Mouse (Mus musculus) layer of hippocampus, adult 18-20 months (tissue): Measurements from ENCODE around the gene 6430550D23Rik. TPM values are rescaled to one million over a fixed set of nuclear protein-coding genes. Genes with fewer than 3 reads are reported as not detected.
"Not testable (repeated sequence)": the region's sequence is repeated elsewhere in the genome, so short reads cannot be mapped to it uniquely, and the experiment has no call there.

Experiments used
- DNase-seq, 2 experiments: peaks; one replicate each; pipeline ENCODE4 v3.0.0; 2022; ENCODE audit warnings: low spot score in 2 of 2
- total RNA-seq, 2 experiments: library from RNA; stranded (reverse); gene quantifications; 2 replicates each; pipeline ENCODE4 v1.2.3; 2021

Gene 6430550D23Rik
- total RNA-seq, 2 experiments from 2014 or later = 1.4 to 1.5 TPM

GRCm38 (mm10) chr2:155956134-155957059, 51.4 kb downstream of the 6430550D23Rik start, which contains the start of gene Cep250:
Gene Cep250, plus strand, starts transcription at chr2:155956458.
- DNase-seq = peak; percentile 84 to 92

GRCm38 (mm10) chr2:155952006-155952405, 55.8 kb downstream of the 6430550D23Rik start:
- peak in 1 of 2 experiments; percentile 84 for DNase-seq

DNA sequence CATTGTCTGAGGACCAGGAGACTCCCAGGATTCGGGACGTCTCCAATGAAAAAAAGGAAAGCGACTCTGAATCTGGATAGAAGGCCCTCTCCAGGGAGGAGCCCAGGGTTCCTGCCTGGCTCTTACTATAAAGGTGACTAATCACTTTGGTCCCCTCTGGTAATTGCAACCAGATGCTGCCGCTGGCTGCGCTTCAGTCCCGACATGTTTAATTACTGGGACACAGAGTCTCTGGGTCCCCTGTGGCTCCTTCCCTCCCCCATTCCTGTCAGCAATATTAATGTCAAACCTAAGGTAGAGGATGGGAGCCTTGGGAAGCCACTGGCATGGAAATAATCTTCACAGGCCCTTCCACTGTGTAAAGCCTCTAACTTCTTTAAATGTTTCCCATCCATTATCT, 58.4 kb downstream of the 6430550D23Rik start:
- DNase-seq = no peak

GRCm38 (mm10) chr2:155947390-155948002, 60.3 kb downstream of the 6430550D23Rik start:
- DNase-seq = no peak

GRCm38 (mm10) chr2:155946499-155946898, 61.3 kb downstream of the 6430550D23Rik start:
- no peak for DNase-seq

- peak in 1 of 2 experiments; percentile 57 for DNase-seq
Measured at GRCm38 (mm10) chr2:155946069-155946468, 61.7 kb downstream of the 6430550D23Rik start.

DNA sequence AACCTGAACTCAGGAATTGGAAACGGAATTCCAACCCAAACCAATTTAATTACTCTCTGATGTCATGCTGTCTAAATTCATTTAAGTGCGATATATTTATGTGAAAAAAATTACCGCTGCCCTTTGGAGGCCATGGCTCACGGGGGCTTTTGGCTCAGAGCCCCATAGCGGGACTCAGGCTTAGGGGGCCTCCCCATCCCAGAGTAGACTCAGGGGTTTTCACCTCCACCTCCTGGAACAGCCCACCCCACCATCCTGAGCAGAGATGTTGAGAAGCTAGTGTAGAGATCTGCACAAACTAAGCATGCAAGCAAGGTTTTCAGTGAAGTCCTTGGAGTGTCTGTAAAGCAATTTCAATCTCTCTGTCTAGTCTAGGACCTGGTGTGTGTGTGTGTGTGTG, 62.2 kb downstream of the 6430550D23Rik start:
- no peak for DNase-seq

GRCm38 (mm10) chr2:155945124-155945523, 62.7 kb downstream of the 6430550D23Rik start, which contains the start of gene Gdf5:
Gene Gdf5, minus strand, starts transcription at chr2:155945367.
- DNase-seq = no peak

GRCm38 (mm10) chr2:155944685-155945084, 63.1 kb downstream of the 6430550D23Rik start:
- DNase-seq = no peak

- DNase-seq = no peak
Measured at GRCm38 (mm10) chr2:155943463-155943862, 64.3 kb downstream of the 6430550D23Rik start.

DNA sequence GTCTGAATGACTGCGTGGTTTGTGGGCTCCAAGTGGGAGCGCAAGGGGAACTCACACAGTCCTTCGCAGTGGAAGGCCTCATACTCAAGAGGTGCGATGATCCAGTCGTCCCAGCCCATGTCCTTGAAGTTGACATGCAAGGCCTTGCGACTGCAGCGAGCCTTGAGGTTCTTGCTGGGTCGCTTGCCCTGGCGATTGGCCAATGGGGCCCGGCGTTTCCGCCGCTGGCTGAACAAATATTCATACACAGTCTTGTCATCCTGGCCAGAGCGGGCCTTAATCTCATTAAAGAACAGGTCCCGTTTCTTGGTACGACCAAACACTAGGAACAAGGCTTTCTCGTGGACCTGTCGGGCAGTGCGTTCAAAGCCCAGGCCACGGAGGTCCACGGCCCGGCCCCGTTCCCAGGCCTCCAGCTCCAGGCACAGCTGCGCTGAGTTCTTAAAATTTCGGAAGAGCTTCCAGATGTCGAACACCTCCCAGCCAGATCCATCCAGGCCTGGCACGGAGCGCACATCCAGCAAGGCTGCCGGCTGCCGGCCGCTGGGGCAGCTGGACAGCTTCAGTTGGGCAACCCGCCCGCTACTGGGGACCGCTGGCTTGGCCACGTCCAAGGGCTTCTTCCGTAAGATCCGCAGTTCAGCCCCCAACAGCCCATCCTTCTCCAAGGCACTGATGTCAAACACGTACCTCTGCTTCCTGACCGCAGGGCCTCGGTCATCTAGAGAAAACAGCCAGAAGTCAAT, 65.9 kb downstream of the 6430550D23Rik start:
- DNase-seq = no peak

- no peak for DNase-seq
Measured at GRCm38 (mm10) chr2:155940681-155941080, 67.1 kb downstream of the 6430550D23Rik start, which contains the start of gene Gm15557. Gene Gm15557, plus strand, starts transcription at chr2:155940728.

DNA sequence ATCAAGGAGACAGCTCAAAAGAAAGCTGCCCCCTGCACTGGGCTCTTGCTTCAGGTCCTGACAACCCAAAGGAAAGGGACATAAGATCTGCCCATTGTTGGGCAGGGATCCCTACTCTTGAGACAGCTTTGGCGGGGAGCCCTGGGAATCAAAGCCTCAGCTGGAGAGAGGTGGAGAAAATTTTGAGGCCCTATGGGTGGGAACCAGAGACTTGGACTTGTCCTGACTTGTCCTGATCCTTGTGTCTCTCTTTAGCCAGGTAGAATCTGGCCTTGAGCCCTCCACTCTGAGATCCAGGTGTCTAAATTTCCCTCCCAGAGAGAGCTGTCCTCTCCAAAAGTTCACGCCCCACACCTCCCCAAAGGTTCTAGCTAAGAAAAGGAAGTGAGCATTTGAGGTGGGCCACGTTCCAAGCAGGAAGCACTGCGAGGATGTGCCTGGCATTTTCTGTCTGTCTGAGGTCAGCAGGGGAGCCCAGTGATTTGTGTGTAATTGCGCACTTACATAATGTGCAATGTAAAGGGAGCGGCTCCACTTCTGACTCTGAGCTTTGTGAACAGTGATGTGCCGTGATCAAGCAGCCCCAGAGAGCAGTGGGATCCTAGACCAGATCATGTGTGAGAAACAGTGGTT, 67.8 kb downstream of the 6430550D23Rik start:
- no peak for DNase-seq

DNA sequence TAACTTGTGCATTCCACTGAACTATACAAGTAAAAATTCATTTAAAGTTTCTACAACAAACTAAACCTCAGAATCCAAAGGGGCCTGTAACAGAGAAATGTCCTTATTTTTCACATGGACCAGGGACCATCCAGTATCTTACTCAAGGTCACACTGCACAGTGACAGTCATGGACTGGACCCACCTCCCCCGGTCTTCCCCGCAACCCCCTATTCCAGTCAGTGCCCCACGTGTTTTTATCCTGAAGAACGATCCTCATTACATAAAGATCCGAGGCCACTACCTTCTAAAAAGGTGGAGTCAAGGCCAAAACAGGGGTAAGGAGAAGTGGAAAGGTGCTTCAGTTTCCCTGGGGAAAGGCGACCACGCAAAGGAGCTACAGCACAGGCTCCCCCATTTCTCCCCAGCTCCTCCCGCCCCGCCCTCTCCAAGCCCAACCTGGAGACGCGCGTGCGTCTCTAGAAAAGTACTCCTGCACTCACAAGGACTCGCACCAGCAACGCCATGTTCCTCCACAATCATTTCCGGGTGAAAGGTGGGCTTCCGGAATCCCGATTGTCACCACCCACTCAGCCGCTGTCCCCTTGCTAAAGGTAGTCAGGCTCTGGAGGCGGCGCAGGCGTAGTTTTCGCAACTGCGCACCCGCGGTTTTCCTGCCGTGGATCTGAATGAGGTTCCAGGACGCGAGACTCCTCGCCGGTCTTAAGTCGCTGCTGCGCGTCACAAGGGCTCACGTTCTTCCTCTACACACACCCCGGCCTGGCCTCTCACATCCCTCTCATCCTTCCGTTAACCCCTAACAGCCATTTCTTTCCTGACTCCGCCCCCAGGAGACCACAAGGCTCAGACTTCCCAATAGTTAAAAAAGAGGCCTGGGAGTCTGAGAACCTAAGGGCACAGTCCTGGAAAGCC, 78.0 kb downstream of the 6430550D23Rik start, which contains the start of gene Uqcc1:
Gene Uqcc1 (minus strand): TSS at position 780 of the 912 bp plus-strand sequence.
- peak; percentile 92 to 97 for DNase-seq

DNA sequence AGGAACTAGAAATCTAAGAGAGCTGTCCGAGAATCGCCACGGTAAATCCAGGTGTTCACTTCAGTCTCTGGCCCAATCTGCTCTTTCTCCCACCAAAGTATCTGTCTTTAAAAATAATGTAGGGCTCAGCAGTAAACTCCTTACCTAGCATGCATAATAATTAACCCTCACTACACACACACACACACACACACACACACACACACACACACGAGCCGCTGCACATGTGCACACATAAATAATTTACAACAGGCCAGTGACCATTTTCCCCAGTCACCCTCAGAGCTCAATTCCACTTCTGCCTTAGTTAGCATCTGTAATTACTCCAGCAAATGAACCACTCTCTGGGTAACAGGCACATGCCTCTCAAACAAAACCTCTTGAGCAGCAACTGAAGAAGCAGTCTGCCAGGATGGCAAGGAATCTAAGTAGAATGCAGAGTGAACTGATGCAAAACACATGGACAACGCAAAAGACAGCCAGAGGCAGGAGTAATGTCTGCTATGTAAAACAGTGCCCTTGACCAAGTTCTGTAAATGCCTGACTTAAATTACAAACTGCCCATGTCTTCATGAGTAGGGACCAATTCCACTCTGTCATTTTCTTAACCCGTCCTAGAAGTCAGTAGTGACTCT, 78.9 kb downstream of the 6430550D23Rik start:
- no peak for DNase-seq

- not testable (repeated sequence) for DNase-seq
Measured at GRCm38 (mm10) chr2:155925213-155925612, 82.6 kb downstream of the 6430550D23Rik start.
